Mouse (Mus musculus): Measurements from ENCODE around the gene Nol8.

The Nol8 gene

GRCm38 (mm10) chr13:49691056-49691455, 38.2 kb downstream of the Nol8 start:
- DNase-seq: no peak

DNA sequence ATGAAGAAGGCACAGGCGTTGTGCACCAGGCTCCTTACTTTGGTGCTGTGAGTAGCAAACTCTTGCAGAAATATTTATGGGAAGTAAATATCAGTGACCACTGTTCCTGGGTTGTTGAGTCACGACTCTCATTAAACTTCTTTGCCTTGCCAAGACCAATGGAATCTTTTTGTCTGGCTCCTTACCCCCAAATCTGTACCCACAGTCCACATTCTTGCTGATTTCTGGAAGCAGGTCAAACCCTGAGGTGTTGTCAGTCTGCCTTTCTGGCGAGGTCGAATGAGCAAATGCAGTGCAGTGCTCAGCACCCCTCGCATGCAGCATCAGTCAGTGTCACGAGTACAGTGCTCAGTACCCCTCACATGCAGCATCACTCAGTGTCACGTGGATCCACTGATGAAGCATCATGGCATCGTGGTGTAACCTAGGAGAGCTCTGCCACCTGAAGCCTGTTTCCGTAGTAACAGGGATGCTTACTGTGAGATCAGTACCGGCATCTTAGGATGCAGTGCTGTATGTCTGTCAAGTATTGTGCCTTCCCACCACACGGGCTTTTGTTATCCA, 50.4 kb downstream of the Nol8 start:
- DNase-seq: no peak

GRCm38 (mm10) chr13:49706032-49706690, 53.3 kb downstream of the Nol8 start:
- no peak for DNase-seq

- DNase-seq: no peak
Observed at GRCm38 (mm10) chr13:49708311-49708710, 55.4 kb downstream of the Nol8 start.

DNA sequence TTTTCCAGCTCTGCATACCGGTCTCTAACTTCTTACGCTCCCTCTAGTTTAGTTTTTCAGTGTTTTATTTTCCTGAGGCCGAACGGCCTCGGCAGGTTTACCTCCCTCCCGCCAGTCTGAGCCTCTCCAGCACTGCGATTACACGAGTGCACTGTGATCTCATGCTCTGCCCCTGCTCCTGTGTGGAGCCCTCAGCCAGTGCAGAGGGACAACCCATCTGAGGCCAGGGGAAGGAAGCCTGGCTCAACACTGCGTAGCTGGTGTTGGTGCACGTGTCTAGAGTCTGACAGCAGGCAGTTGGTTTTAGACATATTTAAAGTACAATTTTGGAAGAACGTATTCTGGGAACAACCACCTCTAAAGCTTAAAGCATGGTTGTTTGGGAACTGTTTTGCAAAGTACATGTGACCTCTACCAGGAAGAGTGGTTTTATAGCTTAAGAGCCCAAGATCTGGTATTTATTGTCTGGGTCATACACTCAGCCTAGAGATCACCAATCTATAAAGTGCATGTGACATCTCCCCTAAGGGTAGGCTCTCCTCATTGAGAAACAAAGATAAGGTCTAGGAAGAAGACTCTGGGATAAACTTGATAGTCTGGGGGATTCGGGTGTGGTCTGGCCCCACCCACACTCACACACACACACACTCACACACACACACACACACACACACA, 59.3 kb downstream of the Nol8 start:
- no peak for DNase-seq

DNA sequence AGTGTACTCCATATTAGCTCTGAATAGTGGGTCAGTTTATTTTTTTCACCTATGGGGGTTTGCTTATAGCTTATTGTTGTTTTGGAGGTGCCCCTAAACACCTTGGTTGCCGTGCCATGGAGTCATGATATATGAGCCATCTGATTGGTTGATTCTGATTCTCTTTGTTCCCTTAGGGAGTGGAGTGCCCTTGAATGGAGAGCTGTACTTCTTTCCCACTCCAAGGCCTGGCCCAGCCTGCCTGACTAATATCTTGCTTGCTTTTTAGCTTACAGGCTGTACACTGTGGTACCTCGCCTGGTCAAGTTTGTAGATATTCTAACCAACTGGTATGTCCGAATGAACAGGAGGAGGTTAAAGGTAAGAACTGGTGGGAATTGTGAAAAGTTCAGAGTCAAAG, 66.4 kb downstream of the Nol8 start:
- no peak for DNase-seq
